Comparison of ENCODE assay signal across 10 mouse cellular contexts in genomic region chr5:30668637-30669495, GRCm38 (mm10). TPM values are rescaled to one million over a fixed set of nuclear protein-coding genes. Genes with fewer than 3 reads are reported as not detected.
DNase-seq lines count a peak whose midpoint lies in the region; ATAC-seq and TF ChIP-seq lines count a peak whose summit lies in the region.
"Had no signal": no experiment of that assay in that cellular context is flagged by ENCODE, and none has a peak within 500 bp of the region (broad histone marks: within the 10 kb centered on the region; RNA-seq: fewer than 3 reads in every experiment).

No protein-coding gene starts in this region.

- H3K4me1 ChIP-seq in kidney, embryonic 15.5 days, result peaks cover 23% of the 10 kb centered on the region
- H3K4me1 ChIP-seq in ES-E14 (ENCODE audit: control insufficient read depth in 2 of 2, insufficient read depth in 2 of 2, low read length in 2 of 2, poor library complexity in 1 of 2), result peaks cover 0 to 11% of the 10 kb centered on the region in 2 experiments; a peak in 2 of 4 replicates
- peaks cover 12% of the 10 kb centered on the region for H3K4me1 ChIP-seq in embryonic facial prominence, embryonic 12.5 days
- H3K4me1 ChIP-seq in liver, embryonic 14.5 days (replicated peaks; ENCODE audit: control insufficient read depth in 2 of 2, insufficient read depth in 2 of 2, low read length in 1 of 2), result peaks cover 16 to 27% of the 10 kb centered on the region in 2 experiments

- in situ Hi-C loops in ES-E14 (cut with MboI; ENCODE audit: low sequenced_read_pairs in 2 of 2, unreplicated experiment in 2 of 2), result no loop called here

- peak overlapping the region; percentile 91 for H3K4me3 ChIP-seq in kidney, embryonic 15.5 days (replicated peaks)
- H3K4me3 ChIP-seq in ES-E14 (ENCODE audit: insufficient read depth in 1 of 2, low read depth in 1 of 2, low read length in 2 of 2, poor library complexity in 1 of 2, severe bottlenecking in 1 of 2), result peak overlapping the region; percentile 99
- peak overlapping the region; percentile 75; the same call in 1 of the 2 replicates for H3K4me3 ChIP-seq in embryonic facial prominence, embryonic 12.5 days
- H3K4me3 ChIP-seq in liver, embryonic 14.5 days (ENCODE audit: insufficient read depth in 1 of 2, low read depth in 2 of 2, low read length in 2 of 2), result peak overlapping the region; percentile 97 to 98

- H3K9ac ChIP-seq in kidney, embryonic 15.5 days, result no peak overlapping the region
- H3K9ac ChIP-seq in ES-E14 (ENCODE audit: insufficient read depth, low read depth, low read length, poor library complexity, severe bottlenecking), result peak overlapping the region; percentile 23; the same call in 1 of the 2 replicates
- H3K9ac ChIP-seq in embryonic facial prominence, embryonic 12.5 days, result no peak overlapping the region
- peak overlapping the region; percentile 98 for H3K9ac ChIP-seq in liver, embryonic 14.5 days (replicated peaks)
- H3K9ac ChIP-seq: limb, embryonic 15.5 days had no signal

- peak; percentile 14; the same call in 1 of the 2 replicates for TF ChIP-seq CTCF in liver, embryonic 14.5 days (IDR thresholded peaks at IDR 0.05; ENCODE audit: low read depth)

- no peak for TF ChIP-seq EP300 in liver, embryonic 14.5 days (IDR thresholded peaks at IDR 0.05; ENCODE audit: low read depth)

- H3K9me3 ChIP-seq in kidney, embryonic 15.5 days (replicated peaks), result no peaks in the 10 kb centered on the region
- H3K9me3 ChIP-seq in ES-E14 (ENCODE audit: control insufficient read depth, insufficient read depth, low read depth, low read length), result no peaks in the 10 kb centered on the region
- H3K9me3 ChIP-seq in embryonic facial prominence, embryonic 12.5 days, result no peaks in the 10 kb centered on the region
- no peaks in the 10 kb centered on the region for H3K9me3 ChIP-seq in liver, embryonic 14.5 days (ENCODE audit: control insufficient read depth, low read length)
- H3K9me3 ChIP-seq: limb, embryonic 15.5 days had no signal

- H3K4me2 ChIP-seq in kidney, embryonic 15.5 days, result peak overlapping the region; percentile 67
- H3K4me2 ChIP-seq in embryonic facial prominence, embryonic 12.5 days (replicated peaks), result peak overlapping the region; percentile 63
- H3K4me2 ChIP-seq in liver, embryonic 14.5 days (ENCODE audit: low read depth), result peak overlapping the region; percentile 82

- peaks cover 56% of the 10 kb centered on the region for H3K36me3 ChIP-seq in kidney, embryonic 15.5 days
- peaks cover 41% of the 10 kb centered on the region for H3K36me3 ChIP-seq in ES-E14 (ENCODE audit: control insufficient read depth, insufficient read depth, low read length, poor library complexity, severe bottlenecking)
- H3K36me3 ChIP-seq in embryonic facial prominence, embryonic 12.5 days, result peaks cover 46% of the 10 kb centered on the region
- peaks cover 55% of the 10 kb centered on the region for H3K36me3 ChIP-seq in liver, embryonic 14.5 days (replicated peaks; ENCODE audit: control insufficient read depth, insufficient read depth, low read depth)

- no peak overlapping the region for H3K27ac ChIP-seq in kidney, embryonic 15.5 days
- no peak overlapping the region for H3K27ac ChIP-seq in ES-E14 (ENCODE audit: insufficient read depth, low read depth, low read length, poor library complexity, severe bottlenecking)
- H3K27ac ChIP-seq in embryonic facial prominence, embryonic 12.5 days, result no peak overlapping the region
- H3K27ac ChIP-seq in liver, embryonic 14.5 days, result no peak overlapping the region; the same call in 1 of the 2 replicates
- H3K27ac ChIP-seq: limb, embryonic 15.5 days had no signal

- H3K27me3 ChIP-seq in kidney, embryonic 15.5 days, result no peaks in the 10 kb centered on the region
- no peaks in the 10 kb centered on the region for H3K27me3 ChIP-seq in embryonic facial prominence, embryonic 12.5 days
- H3K27me3 ChIP-seq in liver, embryonic 14.5 days (ENCODE audit: control insufficient read depth, insufficient read depth, low read length), result no peaks in the 10 kb centered on the region
- H3K27me3 ChIP-seq: limb, embryonic 15.5 days had no signal

- 91% methylated on average over 9 of the region's 9 CpGs for WGBS in kidney, embryonic 15.5 days
- 89% methylated on average over 9 of the region's 9 CpGs for WGBS in embryonic facial prominence, embryonic 12.5 days
- WGBS in liver, embryonic 14.5 days (ENCODE audit: insufficient replicate concordance), result 88% methylated on average over 9 of the region's 9 CpGs

- no peak for ATAC-seq in kidney, embryonic 15.5 days (replicated peaks; ENCODE audit: low FRiP score)
- ATAC-seq in embryonic facial prominence, embryonic 12.5 days (ENCODE audit: insufficient number of reproducible peaks, insufficient read depth, low FRiP score, low TSS enrichment), result no peak
- no peak for ATAC-seq in liver, embryonic 14.5 days (ENCODE audit: insufficient read depth)

- DNase-seq in kidney, adult 11 months, result no peak
- no peak for DNase-seq in ES-E14 (ENCODE audit: low read depth, low spot score)
- no peak for DNase-seq in liver, embryonic 14.5 days (ENCODE audit: low read depth in 3 of 3, low spot score in 3 of 3)
- DNase-seq in thymus, postnatal 10 days (ENCODE audit: low spot score in 2 of 2), result no peak
- no peak for DNase-seq in urinary bladder, postnatal 14 days (ENCODE audit: low spot score)
- DNase-seq: adrenal gland, postnatal 10 days; kidney, adult 2 months had no signal

TF ChIP-seq in ES-E14, 5 proteins besides CTCF, POLR2A, EP300 and RAD21:
- TF ChIP-seq ZC3H11A (IDR thresholded peaks at IDR 0.05; ENCODE audit: borderline replicate concordance, low read depth, low read length) (no peak), HCFC1 (IDR thresholded peaks at IDR 0.05; ENCODE audit: borderline replicate concordance, insufficient read depth, low read length) (no peak), ZNF384 (IDR thresholded peaks at IDR 0.05; ENCODE audit: low read depth, low read length) (no peak)

RNA-seq across cellular contexts. Expression of gene Cenpa, which starts 2.3 kb away (rescaled TPM):
- polyA plus RNA-seq in kidney, embryonic 15.5 days (2015; fragmentation: Nextera tagmentation; extraction: Ambion mirVana), result 298 and 308 TPM in 2 replicates
- total RNA-seq in ES-E14 (2012; rRNA removed), result 102 and 146 TPM in 2 replicates
- polyA plus RNA-seq in embryonic facial prominence, embryonic 12.5 days (2016; fragmentation: Nextera tagmentation; extraction: Ambion mirVana), result 349 and 350 TPM in 2 replicates
- 116 and 122 TPM in 2 replicates for polyA plus RNA-seq in liver, embryonic 14.5 days (2012; rRNA removed)
- 209 and 236 TPM in 2 replicates for polyA plus RNA-seq in liver, embryonic 14.5 days (2014; fragmentation: Nextera tagmentation; extraction: Ambion mirVana)

RNA-seq across cellular contexts. Expression of gene Slc35f6, which starts 21.1 kb away (rescaled TPM):
- polyA plus RNA-seq in kidney, embryonic 15.5 days (2015; fragmentation: Nextera tagmentation; extraction: Ambion mirVana), result 25.7 and 27.1 TPM in 2 replicates
- total RNA-seq in ES-E14 (2012; rRNA removed), result 40.0 and 62.2 TPM in 2 replicates
- 24.4 and 24.7 TPM in 2 replicates for polyA plus RNA-seq in embryonic facial prominence, embryonic 12.5 days (2016; fragmentation: Nextera tagmentation; extraction: Ambion mirVana)
- 10.1 and 12.2 TPM in 2 replicates for polyA plus RNA-seq in liver, embryonic 14.5 days (2012; rRNA removed)
- 9.9 and 10.2 TPM in 2 replicates for polyA plus RNA-seq in liver, embryonic 14.5 days (2014; fragmentation: Nextera tagmentation; extraction: Ambion mirVana)

RNA-seq across cellular contexts. Expression of gene Dpysl5, which starts 42.5 kb away (rescaled TPM):
- 6.8 and 7.7 TPM in 2 replicates for polyA plus RNA-seq in kidney, embryonic 15.5 days (2015; fragmentation: Nextera tagmentation; extraction: Ambion mirVana)
- total RNA-seq in ES-E14 (2012; rRNA removed), result 5.3 and 12.4 TPM in 2 replicates
- polyA plus RNA-seq in embryonic facial prominence, embryonic 12.5 days (2016; fragmentation: Nextera tagmentation; extraction: Ambion mirVana), result 16.3 and 18.2 TPM in 2 replicates
- 0.15 and 0.49 TPM in 2 replicates for polyA plus RNA-seq in liver, embryonic 14.5 days (2012; rRNA removed)
- polyA plus RNA-seq in liver, embryonic 14.5 days (2014; fragmentation: Nextera tagmentation; extraction: Ambion mirVana), result 0.10 and 0.23 TPM in 2 replicates

Comparison
In these comparisons a context has a peak if more than half of its experiments do, and no peak if none do; other contexts are left out.
1. H3K9ac ChIP-seq: peak in ES-E14 (single experiment) and liver, embryonic 14.5 days (single experiment); none in kidney, embryonic 15.5 days (single experiment) and embryonic facial prominence, embryonic 12.5 days (single experiment).
2. Peak in every context shown above with its lines, with median percentiles within 50 percentile points of each other: H3K4me2 ChIP-seq and H3K4me3 ChIP-seq.